Mouse (Mus musculus) granulocyte monocyte progenitor cell, adult 5-6 weeks (primary cell): Measurements from ENCODE around the gene Kif18b. TPM values are rescaled to one million over a fixed set of nuclear protein-coding genes. Genes with fewer than 3 reads are reported as not detected.

Experiments used
- ATAC-seq: replicated peaks from 2 replicates; pipeline ENCODE4 v1.8.0; 2016; ENCODE audit warnings: mild to moderate bottlenecking, moderate TSS enrichment, inconsistent platforms; ENCODE audit not compliant: poor library complexity, severe bottlenecking
- total RNA-seq, 2 experiments: library from RNA; stranded (forward) in 1 of 2; stranded (reverse) in 1 of 2; fragments of 200-712, 200-1000 nt in 1 of 2; fragments of >200 nt in 1 of 2; fragmentation: Nextera tagmentation in 1 of 2; gene quantifications; 2 replicates each; pipeline ENCODE4 v1.2.3; 2014 to 2017

Gene Kif18b
- total RNA-seq, 2 experiments from 2014 or later = 11.6 to 19.9 TPM

- ATAC-seq = no peak
Measured at GRCm38 (mm10) chr11:102941236-102941635, 16.3 kb upstream of the Kif18b start.

- no peak for ATAC-seq
Measured at GRCm38 (mm10) chr11:102939024-102939675, 14.2 kb upstream of the Kif18b start.

DNA sequence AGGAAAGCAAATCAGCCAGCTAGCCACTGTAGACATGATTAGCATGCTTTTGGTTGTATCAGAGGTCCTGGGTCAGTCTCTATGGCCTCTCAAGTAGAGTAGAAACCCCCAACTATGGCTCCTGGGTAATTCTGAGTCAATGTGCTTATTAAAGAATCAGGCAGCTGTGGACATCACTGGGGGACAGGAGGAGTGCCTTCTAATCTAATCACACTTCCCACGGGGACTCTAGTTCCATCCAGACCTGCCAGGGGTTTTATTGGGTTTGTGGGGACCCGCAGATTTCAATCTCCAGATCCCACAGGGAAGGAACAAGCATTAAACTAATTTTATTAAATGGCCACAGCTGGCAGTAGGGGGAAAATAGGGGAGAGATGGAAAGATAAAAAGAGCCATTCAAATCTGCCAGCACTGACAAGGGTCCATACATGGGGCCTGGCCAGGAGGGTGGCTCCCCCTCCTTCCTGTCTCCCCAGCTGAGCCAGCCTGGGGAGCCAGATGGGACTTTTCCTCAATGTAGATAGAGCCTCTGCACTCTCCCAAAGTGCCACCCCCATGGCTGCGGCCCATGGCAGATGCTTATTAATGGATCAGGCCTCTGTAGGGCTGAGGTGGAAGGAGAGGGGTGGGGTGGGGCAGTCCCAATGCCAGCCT lies 12.7 kb upstream of the Kif18b start:
- ATAC-seq = no peak

GRCm38 (mm10) chr11:102936272-102936671 lies 11.3 kb upstream of the Kif18b start:
- no peak for ATAC-seq

- no peak for ATAC-seq
Measured at GRCm38 (mm10) chr11:102930672-102931071, 5.7 kb upstream of the Kif18b start.

GRCm38 (mm10) chr11:102925351-102925717 lies 410 bp upstream of the Kif18b start:
- peak; percentile 66 for ATAC-seq

- no peak for ATAC-seq
Measured at GRCm38 (mm10) chr11:102921491-102921890, 3.4 kb downstream of the Kif18b start.

GRCm38 (mm10) chr11:102918077-102918476 lies 6.8 kb downstream of the Kif18b start:
- ATAC-seq = no peak

DNA sequence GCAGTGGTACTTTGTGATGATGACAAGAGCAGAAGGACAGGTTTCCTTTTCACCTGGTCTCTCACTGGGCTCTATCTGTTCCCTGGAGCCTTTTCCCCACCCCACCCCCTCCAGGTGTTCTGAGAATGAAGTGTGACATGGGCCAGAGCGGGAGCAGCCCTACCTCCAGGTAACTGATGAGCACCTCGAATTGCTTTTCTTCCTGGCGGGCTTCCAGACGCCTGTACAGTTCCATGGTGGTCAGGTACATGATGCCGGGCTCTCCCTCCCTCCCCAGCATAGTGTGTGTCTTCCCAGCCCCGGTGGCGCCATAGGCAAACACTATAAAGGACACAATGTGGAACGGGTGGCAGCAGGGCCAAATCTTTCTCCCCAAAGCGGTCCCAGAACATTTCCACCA lies 9.5 kb downstream of the Kif18b start:
- no peak for ATAC-seq

GRCm38 (mm10) chr11:102911376-102911775 lies 13.5 kb downstream of the Kif18b start:
- no peak for ATAC-seq

DNA sequence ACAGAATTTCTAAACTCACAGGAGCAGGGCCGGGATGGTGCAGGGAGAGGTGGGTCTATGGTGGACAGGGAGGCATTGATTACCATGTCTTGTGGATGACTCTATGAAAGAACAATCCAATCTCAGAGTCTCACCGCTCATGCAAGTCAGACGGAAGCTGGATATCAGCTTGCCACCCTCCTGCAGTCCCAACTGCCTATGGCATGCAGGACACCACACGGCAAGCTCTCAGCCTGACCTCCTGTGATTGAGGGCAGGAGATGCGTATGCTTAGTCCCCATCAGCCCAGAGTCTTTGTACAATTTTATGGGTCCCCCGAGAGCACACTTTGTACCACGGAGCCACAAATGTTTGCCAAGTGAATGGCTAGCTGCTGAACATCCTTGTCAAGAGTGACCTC lies 21.3 kb downstream of the Kif18b start:
- no peak for ATAC-seq

- no peak for ATAC-seq
Measured at GRCm38 (mm10) chr11:102902107-102902506, 22.8 kb downstream of the Kif18b start.

GRCm38 (mm10) chr11:102901199-102901598 lies 23.7 kb downstream of the Kif18b start:
- ATAC-seq = peak; percentile 16; the same call in 1 of the 2 replicates

DNA sequence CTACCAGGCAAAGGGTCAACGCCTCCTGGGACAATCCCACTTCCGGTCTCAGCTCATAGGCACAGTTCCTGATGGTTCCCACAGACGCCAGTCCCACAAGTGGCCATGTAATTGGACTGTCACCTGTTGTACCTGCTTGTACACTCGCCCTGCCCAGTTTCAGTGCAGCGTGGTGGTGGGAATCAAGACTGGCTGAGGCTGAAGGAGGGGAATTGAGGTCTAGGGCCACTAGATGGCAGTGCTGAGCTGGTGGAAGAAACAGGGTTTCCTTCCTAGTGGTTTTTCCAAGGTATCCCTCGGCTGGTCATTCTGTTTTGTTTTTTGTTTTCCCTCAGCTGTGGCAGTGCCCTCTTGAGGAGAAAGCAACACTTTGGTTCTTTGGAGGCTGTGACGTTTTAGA lies 24.2 kb downstream of the Kif18b start, which contains the start of gene Gfap:
Gene Gfap, minus strand, starts transcription at position 150 of the 400 bp plus-strand sequence.
- peak; percentile 88 for ATAC-seq

DNA sequence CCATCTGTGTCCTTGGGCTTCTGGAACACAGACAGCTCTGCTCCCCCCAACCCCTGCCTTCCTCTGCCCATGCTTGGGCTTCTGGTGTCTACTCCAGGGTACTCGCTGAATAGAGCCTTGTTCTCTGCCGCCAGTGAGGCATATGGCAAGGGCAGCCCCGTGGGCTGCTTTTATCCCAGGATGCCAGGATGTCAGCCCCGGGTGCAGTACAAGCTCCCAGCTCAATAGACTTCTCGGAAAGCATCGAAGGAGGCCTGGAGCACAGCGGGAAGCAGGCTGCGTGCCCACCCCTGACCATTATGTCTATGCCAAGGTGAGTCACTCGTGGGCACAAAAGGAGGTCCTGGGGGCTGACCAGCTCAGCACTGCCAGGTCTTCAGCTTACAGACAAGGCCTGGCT lies 26.5 kb downstream of the Kif18b start:
- no peak for ATAC-seq

- ATAC-seq = no peak
Measured at GRCm38 (mm10) chr11:102896641-102897040, 28.3 kb downstream of the Kif18b start.

DNA sequence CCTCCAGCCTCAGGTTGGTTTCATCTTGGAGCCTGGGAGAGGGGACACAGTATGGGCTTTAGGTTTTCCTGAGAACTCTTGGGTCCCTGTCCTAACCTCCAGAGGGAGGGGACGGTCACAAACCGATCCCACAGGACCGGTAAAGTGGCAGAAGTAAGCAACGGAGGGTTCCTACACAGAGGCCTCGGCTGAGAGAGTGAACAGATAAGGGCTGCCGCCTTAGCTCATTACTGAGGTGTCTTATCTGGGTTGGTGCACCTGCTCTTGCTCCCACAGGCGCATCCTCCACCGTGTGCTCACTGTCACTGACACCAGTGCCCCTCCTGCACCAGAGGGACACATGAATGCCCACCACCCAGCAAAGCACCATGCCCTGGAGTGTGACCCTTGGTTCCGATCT lies 29.1 kb downstream of the Kif18b start:
- no peak for ATAC-seq

DNA sequence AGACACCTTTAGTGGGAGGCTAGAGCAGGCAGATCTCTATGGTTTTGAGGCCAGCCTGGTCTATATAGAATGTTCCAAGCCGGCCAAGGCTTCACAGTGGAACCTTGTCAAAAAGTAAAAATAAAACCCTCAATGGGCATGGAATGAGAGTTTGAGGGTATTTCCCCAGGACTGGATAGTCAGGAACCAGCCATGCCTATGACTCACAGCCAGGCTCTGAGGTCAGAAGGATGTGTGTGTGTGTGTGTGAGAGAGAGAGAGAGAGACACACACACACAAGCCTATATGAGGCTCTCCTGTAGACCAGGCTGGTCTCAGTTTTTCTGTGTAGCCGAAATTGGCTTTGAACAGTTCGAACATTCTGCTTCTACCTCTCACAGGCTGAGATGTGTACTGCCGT lies 30.2 kb downstream of the Kif18b start:
- ATAC-seq = no peak

DNA sequence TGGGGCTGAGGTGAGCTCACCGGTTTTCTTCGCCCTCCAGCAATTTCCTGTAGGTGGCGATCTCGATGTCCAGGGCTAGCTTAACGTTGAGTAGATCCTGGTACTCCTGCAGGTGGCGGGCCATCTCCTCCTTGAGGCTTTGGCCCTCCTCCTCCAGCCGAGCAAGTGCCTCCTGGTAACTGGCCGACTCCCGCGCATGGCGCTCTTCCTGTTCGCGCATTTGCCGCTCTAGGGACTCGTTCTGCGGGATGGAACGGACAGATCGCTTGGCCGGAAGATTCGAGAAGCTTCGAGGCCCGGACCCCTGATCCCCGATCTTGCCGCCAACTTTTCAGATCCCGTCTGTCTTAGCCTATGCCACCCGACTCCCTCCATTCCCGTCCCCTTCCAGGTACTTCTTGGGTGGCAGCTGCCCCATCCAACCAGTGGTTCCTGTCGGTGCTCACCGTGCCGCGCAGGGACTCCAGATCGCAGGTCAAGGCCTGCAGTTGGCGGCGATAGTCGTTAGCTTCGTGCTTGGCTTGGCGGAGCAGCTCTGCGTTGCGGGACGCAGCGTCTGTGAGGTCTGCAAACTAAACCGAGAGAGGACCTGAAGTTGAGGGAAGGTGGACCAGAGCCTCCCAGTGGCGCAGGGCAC lies 31.8 kb downstream of the Kif18b start:
- ATAC-seq = peak; percentile 97

DNA sequence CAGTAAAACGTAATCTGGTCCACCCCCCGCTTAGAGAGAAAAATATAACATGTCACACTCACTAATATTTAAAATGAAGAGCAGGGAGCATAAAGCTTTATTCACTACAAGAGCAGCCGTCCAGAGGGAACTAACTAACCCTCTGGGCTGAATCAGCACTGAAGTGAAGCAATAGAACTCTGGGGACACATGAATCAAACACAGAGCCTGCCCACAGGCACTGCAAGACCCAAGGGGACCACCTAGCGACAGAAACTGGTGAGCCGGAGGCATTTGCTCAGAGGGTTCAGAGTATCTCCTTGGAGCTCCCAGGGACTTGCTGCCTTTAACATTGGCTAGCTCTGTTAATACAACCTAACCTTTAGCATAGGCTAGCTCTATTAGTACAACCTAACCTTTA lies 34.8 kb downstream of the Kif18b start:
- ATAC-seq = no peak

- no peak for ATAC-seq
Measured at GRCm38 (mm10) chr11:102888135-102888534, 36.8 kb downstream of the Kif18b start.

- no peak; the same call in 1 of the 2 replicates for ATAC-seq
Measured at GRCm38 (mm10) chr11:102887433-102887832, 37.5 kb downstream of the Kif18b start.
